Comparison of ENCODE assay signal across 24 mouse cellular contexts in the genomic region with DNA sequence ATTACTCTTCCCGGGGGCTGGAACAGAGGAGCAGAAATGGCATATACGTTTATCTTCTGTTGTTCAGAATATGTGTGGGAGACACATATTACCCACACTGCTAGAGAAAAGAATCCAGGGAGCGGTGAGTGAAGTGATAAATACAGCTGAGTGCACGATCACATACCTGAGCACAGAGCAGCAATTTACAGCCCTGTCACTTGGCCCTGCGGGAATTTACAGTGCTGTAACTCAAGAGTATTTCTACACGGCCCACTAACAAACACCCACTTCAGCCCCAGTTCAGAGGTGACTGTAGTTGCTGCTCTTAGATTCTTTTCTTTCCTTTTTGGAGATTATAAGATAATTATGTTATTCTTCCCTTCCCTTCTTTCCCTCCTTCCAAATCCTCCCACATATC. TPM values are rescaled to one million over a fixed set of nuclear protein-coding genes. Genes with fewer than 3 reads are reported as not detected.
DNase-seq lines count a peak whose midpoint lies in the region; ATAC-seq and TF ChIP-seq lines count a peak whose summit lies in the region.
"Had no signal": no experiment of that assay in that cellular context is flagged by ENCODE, and none has a peak within 500 bp of the region (broad histone marks: within the 10 kb centered on the region; RNA-seq: fewer than 3 reads in every experiment).

No protein-coding gene starts in this region.

- H3K4me1 ChIP-seq in intestine, embryonic 15.5 days (replicated peaks), result peaks cover 12% of the 10 kb centered on the region; the same call in 1 of the 2 replicates
- H3K4me1 ChIP-seq in intestine, postnatal 0 days (replicated peaks; ENCODE audit: control insufficient read depth, insufficient read depth, low read length), result no peaks in the 10 kb centered on the region
- H3K4me1 ChIP-seq in E14TG2a.4 (replicated peaks; ENCODE audit: low read depth, low read length), result peaks cover 92% of the 10 kb centered on the region
- H3K4me1 ChIP-seq in MEL (ENCODE audit: control insufficient read depth in 1 of 2, insufficient read depth in 2 of 2, low read length in 2 of 2), result no peaks in the 10 kb centered on the region
- H3K4me1 ChIP-seq in intestine, embryonic 16.5 days (ENCODE audit: control insufficient read depth, insufficient read depth, low read length), result 0 out of 2 replicates have a peak, but pooled peaks cover 4% of the 10 kb centered on the region
- no peaks in the 10 kb centered on the region for H3K4me1 ChIP-seq in forebrain, embryonic 14.5 days (ENCODE audit: control insufficient read depth, insufficient read depth, low read length)
- H3K4me1 ChIP-seq: embryonic facial prominence, embryonic 15.5 days; forebrain, embryonic 15.5 days; hindbrain, embryonic 12.5 days had no signal

- no peaks in the 10 kb centered on the region for H3K27me3 ChIP-seq in intestine, embryonic 15.5 days (replicated peaks)
- H3K27me3 ChIP-seq in intestine, postnatal 0 days (replicated peaks; ENCODE audit: control insufficient read depth, insufficient read depth, low read length), result no peaks in the 10 kb centered on the region
- H3K27me3 ChIP-seq in E14TG2a.4 (ENCODE audit: insufficient read depth, low read length) (no peaks in the 10 kb centered on the region), MEL (ENCODE audit: control insufficient read depth in 1 of 2, insufficient read depth in 2 of 2, low read length in 2 of 2) (no peaks in the 10 kb centered on the region)
- no peaks in the 10 kb centered on the region for H3K27me3 ChIP-seq in intestine, embryonic 16.5 days (replicated peaks; ENCODE audit: control insufficient read depth, insufficient read depth, low read length)
- no peaks in the 10 kb centered on the region for H3K27me3 ChIP-seq in forebrain, embryonic 14.5 days (replicated peaks; ENCODE audit: control insufficient read depth, insufficient read depth, low read length)
- H3K27me3 ChIP-seq: embryonic facial prominence, embryonic 15.5 days; forebrain, embryonic 15.5 days; hindbrain, embryonic 12.5 days had no signal

- no peaks in the 10 kb centered on the region for H3K79me2 ChIP-seq in MEL (ENCODE audit: control insufficient read depth, insufficient read depth, low read length, poor library complexity)

- no peak for TF ChIP-seq EP300 in MEL (IDR thresholded peaks at IDR 0.05; ENCODE audit: low read depth in 1 of 2, low read length in 2 of 2)

- no peak for TF ChIP-seq RAD21 in MEL (IDR thresholded peaks at IDR 0.05; ENCODE audit: low read depth, low read length)

- no peak overlapping the region for H3K4me2 ChIP-seq in intestine, embryonic 15.5 days (replicated peaks)
- H3K4me2 ChIP-seq in intestine, postnatal 0 days (replicated peaks; ENCODE audit: low read depth), result no peak overlapping the region
- H3K4me2 ChIP-seq in intestine, embryonic 16.5 days (ENCODE audit: low read depth, low read length), result no peak overlapping the region
- H3K4me2 ChIP-seq in forebrain, embryonic 14.5 days (ENCODE audit: low read length), result no peak overlapping the region
- H3K4me2 ChIP-seq: embryonic facial prominence, embryonic 15.5 days; forebrain, embryonic 15.5 days; hindbrain, embryonic 12.5 days had no signal

- H3K27ac ChIP-seq in intestine, embryonic 15.5 days, result no peak overlapping the region
- no peak overlapping the region for H3K27ac ChIP-seq in intestine, postnatal 0 days (ENCODE audit: low read depth, low read length)
- H3K27ac ChIP-seq in MEL (ENCODE audit: control insufficient read depth, low read depth, low read length), result no peak overlapping the region
- no peak overlapping the region for H3K27ac ChIP-seq in intestine, embryonic 16.5 days (ENCODE audit: low read length)
- H3K27ac ChIP-seq in forebrain, embryonic 14.5 days (ENCODE audit: low read depth, low read length), result no peak overlapping the region
- H3K27ac ChIP-seq: embryonic facial prominence, embryonic 15.5 days; forebrain, embryonic 10.5 days; forebrain, embryonic 15.5 days; heart, embryonic 10.5 days; hindbrain, embryonic 12.5 days had no signal

- ATAC-seq in intestine, embryonic 15.5 days, result peak; percentile 57; the same call in 1 of the 2 replicates
- no peak for ATAC-seq in intestine, postnatal 0 days
- ATAC-seq in intestine, embryonic 16.5 days, result peak; percentile 70; the same call in 1 of the 2 replicates
- no peak for ATAC-seq in forebrain, embryonic 14.5 days
- no peak for ATAC-seq in CD4-positive, CD25-positive, alpha-beta regulatory T cell, adult 4 months
- ATAC-seq: forebrain, embryonic 15.5 days; hindbrain, embryonic 16.5 days had no signal

- no peak for TF ChIP-seq CTCF in intestine, postnatal 0 days (IDR thresholded peaks at IDR 0.05; ENCODE audit: low read depth)
- TF ChIP-seq CTCF in E14TG2a.4 (conservative IDR thresholded peaks at IDR 0.05; ENCODE audit: low read length), result no peak
- no peak for TF ChIP-seq CTCF in MEL (IDR thresholded peaks at IDR 0.05 in 2 of 3, conservative IDR thresholded peaks at IDR 0.05 in 1 of 3; ENCODE audit: control insufficient read depth in 1 of 3, insufficient read depth in 1 of 3, low read depth in 2 of 3, low read length in 3 of 3, poor library complexity in 1 of 3, severe bottlenecking in 1 of 3)

- H3K4me3 ChIP-seq in intestine, embryonic 15.5 days (replicated peaks), result no peak overlapping the region
- H3K4me3 ChIP-seq in intestine, postnatal 0 days (ENCODE audit: low read depth, low read length), result no peak overlapping the region
- peak overlapping the region; percentile 21; the same call in 1 of the 2 replicates for H3K4me3 ChIP-seq in E14TG2a.4 (replicated peaks; ENCODE audit: low read length)
- no peak overlapping the region for H3K4me3 ChIP-seq in MEL (ENCODE audit: control insufficient read depth in 1 of 2, insufficient read depth in 1 of 2, low read depth in 2 of 2, low read length in 2 of 2)
- H3K4me3 ChIP-seq in intestine, embryonic 16.5 days (ENCODE audit: low read length), result no peak overlapping the region
- no peak overlapping the region for H3K4me3 ChIP-seq in forebrain, embryonic 14.5 days (ENCODE audit: low read depth, low read length)
- H3K4me3 ChIP-seq: embryonic facial prominence, embryonic 15.5 days; erythroblast, embryonic 14.5 days; forebrain, embryonic 10.5 days; forebrain, embryonic 15.5 days; heart, embryonic 10.5 days; hindbrain, embryonic 12.5 days had no signal

- TF ChIP-seq POLR2A in MEL (IDR thresholded peaks at IDR 0.05; ENCODE audit: control insufficient read depth in 1 of 2, insufficient read depth in 1 of 2, low read depth in 1 of 2, low read length in 2 of 2, poor library complexity in 1 of 2), result no peak

- H3K9ac ChIP-seq in intestine, embryonic 15.5 days, result no peak overlapping the region
- H3K9ac ChIP-seq in intestine, postnatal 0 days (ENCODE audit: low read depth, low read length), result no peak overlapping the region
- no peak overlapping the region for H3K9ac ChIP-seq in MEL (ENCODE audit: control insufficient read depth, low read depth, low read length, poor library complexity, severe bottlenecking)
- H3K9ac ChIP-seq in intestine, embryonic 16.5 days (ENCODE audit: low read depth, low read length), result no peak overlapping the region
- H3K9ac ChIP-seq in forebrain, embryonic 14.5 days (ENCODE audit: low read length), result no peak overlapping the region
- H3K9ac ChIP-seq: embryonic facial prominence, embryonic 15.5 days; forebrain, embryonic 15.5 days; hindbrain, embryonic 12.5 days had no signal

- H3K36me3 ChIP-seq in intestine, embryonic 15.5 days, result no peaks in the 10 kb centered on the region
- H3K36me3 ChIP-seq in intestine, postnatal 0 days (ENCODE audit: control insufficient read depth, insufficient read depth), result no peaks in the 10 kb centered on the region
- H3K36me3 ChIP-seq in E14TG2a.4 (ENCODE audit: insufficient read depth, low read length) (no peaks in the 10 kb centered on the region), MEL (ENCODE audit: control insufficient read depth in 1 of 2, insufficient read depth in 2 of 2, low read length in 2 of 2) (no peaks in the 10 kb centered on the region)
- no peaks in the 10 kb centered on the region for H3K36me3 ChIP-seq in intestine, embryonic 16.5 days (ENCODE audit: control insufficient read depth, insufficient read depth, low read length)
- no peaks in the 10 kb centered on the region for H3K36me3 ChIP-seq in forebrain, embryonic 14.5 days (ENCODE audit: control insufficient read depth, insufficient read depth, low read length)
- H3K36me3 ChIP-seq: embryonic facial prominence, embryonic 15.5 days; forebrain, embryonic 10.5 days; forebrain, embryonic 15.5 days; heart, embryonic 10.5 days; hindbrain, embryonic 12.5 days had no signal

- H3K9me3 ChIP-seq in intestine, embryonic 15.5 days, result no peaks in the 10 kb centered on the region
- H3K9me3 ChIP-seq in intestine, postnatal 0 days (ENCODE audit: control insufficient read depth), result no peaks in the 10 kb centered on the region
- H3K9me3 ChIP-seq in E14TG2a.4 (ENCODE audit: low read length), result no peaks in the 10 kb centered on the region
- H3K9me3 ChIP-seq in MEL (replicated peaks; ENCODE audit: insufficient read depth, low read length), result no peaks in the 10 kb centered on the region
- H3K9me3 ChIP-seq in intestine, embryonic 16.5 days (ENCODE audit: control insufficient read depth, low read length), result no peaks in the 10 kb centered on the region
- no peaks in the 10 kb centered on the region for H3K9me3 ChIP-seq in forebrain, embryonic 14.5 days (replicated peaks; ENCODE audit: control insufficient read depth, low read length)
- H3K9me3 ChIP-seq: embryonic facial prominence, embryonic 15.5 days; forebrain, embryonic 10.5 days; forebrain, embryonic 15.5 days; heart, embryonic 10.5 days; hindbrain, embryonic 12.5 days had no signal

- DNase-seq in MEL (ENCODE audit: low read depth, low spot score), result peak; percentile 1
- DNase-seq in forebrain, embryonic 14.5 days (ENCODE audit: low spot score), result no peak
- DNase-seq: adrenal gland, postnatal 10 days; B cell, adult 2 months; cerebellum, adult 11 months; cerebellum, adult 8-10 months; cerebellum, postnatal 14 days; embryo, embryonic 11 days; gastrocnemius, postnatal 10 days; heart, adult 18-20 months; heart, postnatal 10 days; heart, postnatal 4 days had no signal

- WGBS in intestine, embryonic 15.5 days, result 29% methylated on average over 6 of the region's 6 CpGs
- WGBS in intestine, postnatal 0 days, result 34% methylated on average over 6 of the region's 6 CpGs
- 38% methylated on average over 6 of the region's 6 CpGs for WGBS in intestine, embryonic 16.5 days
- WGBS in forebrain, embryonic 14.5 days, result 70% methylated on average over 6 of the region's 6 CpGs

TF ChIP-seq in MEL, 35 proteins besides CTCF, POLR2A, EP300 and RAD21 (continues in another document):
- no peak for TF ChIP-seq RCOR1 (IDR thresholded peaks at IDR 0.05; ENCODE audit: low read depth, low read length)

RNA-seq across cellular contexts. Expression of a gene that starts 18.8 kb away (rescaled TPM):
- polyA plus RNA-seq in intestine, embryonic 15.5 days (2015; fragmentation: Nextera tagmentation; extraction: Ambion mirVana), result 11.0 and 11.8 TPM in 2 replicates
- polyA plus RNA-seq in intestine, postnatal 0 days (2015; fragmentation: Nextera tagmentation; extraction: Ambion mirVana), result 3.8 and 4.4 TPM in 2 replicates
- not detected in 2 replicates for total RNA-seq in MEL (2012; rRNA removed)
- polyA plus RNA-seq in MEL (2012; ENCODE audit: insufficient read depth in 1 of 2, insufficient read length in 2 of 2, low read depth in 1 of 2, low replicate concordance in 2 of 2, missing spikeins in 1 of 2), result not detected
- polyA plus RNA-seq in intestine, embryonic 16.5 days (2015; fragmentation: Nextera tagmentation; extraction: Ambion mirVana), result 7.3 and 8.3 TPM in 2 replicates
- 2.2 and 2.9 TPM in 2 replicates for polyA plus RNA-seq in forebrain, embryonic 14.5 days (2014; fragmentation: Nextera tagmentation; extraction: Ambion mirVana)
- not detected for polyA plus RNA-seq in CD4-positive, CD25-positive, alpha-beta regulatory T cell, adult 4 months (2017; shearing (Covaris generic))
- polyA plus RNA-seq: erythroblast, embryonic 14.5 days had no signal

Comparison
In these comparisons a context has a peak if more than half of its experiments do, and no peak if none do; other contexts are left out.
1. ATAC-seq: peak in intestine, embryonic 15.5 days (single experiment) and intestine, embryonic 16.5 days (single experiment); none in intestine, postnatal 0 days (single experiment), forebrain, embryonic 14.5 days (single experiment) and CD4-positive, CD25-positive, alpha-beta regulatory T cell, adult 4 months (single experiment).